Comparison of ENCODE assay signal across 12 mouse cellular contexts in the genomic region with DNA sequence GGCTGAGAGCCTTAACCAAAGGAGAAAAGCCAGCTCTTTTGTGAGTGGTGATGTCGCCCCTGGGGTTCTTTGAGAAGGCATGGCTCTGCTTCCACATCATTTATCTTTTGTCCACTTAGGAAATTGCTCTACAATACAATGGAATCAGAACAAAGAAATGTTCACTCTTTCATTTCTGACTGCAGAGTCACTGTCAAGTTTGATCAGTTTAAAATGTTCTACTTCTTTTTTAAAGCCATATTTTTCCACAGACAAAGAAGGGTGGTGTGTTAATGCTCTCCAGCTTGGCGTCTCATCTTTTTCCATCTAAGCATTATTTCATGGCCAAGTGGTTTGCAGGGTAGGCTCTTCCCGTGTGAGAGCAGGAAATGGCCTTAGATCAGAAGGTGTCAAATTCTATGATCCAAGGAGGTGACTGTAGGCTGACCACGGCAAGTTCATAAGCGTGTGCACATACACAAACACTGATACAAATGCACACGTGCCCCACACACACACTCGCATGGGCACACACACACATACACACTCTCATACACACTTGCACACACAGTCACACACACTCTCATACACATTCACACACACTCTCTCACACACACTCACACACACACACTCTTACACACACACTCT.
A peak's percentile ranks its signal among the peaks of the same experiment; 100 is the strongest.
DNase-seq lines count a peak whose midpoint lies in the region; ATAC-seq and TF ChIP-seq lines count a peak whose summit lies in the region.
"Had no signal": no experiment of that assay in that cellular context is flagged by ENCODE, and none has a peak within 500 bp of the region (broad histone marks: within the 10 kb centered on the region; RNA-seq: fewer than 3 reads in every experiment).

No protein-coding gene starts in this region.

- 72% methylated on average over 7 of the region's 7 CpGs for WGBS in forebrain, embryonic 10.5 days
- whole genome bisulfite sequencing in forebrain, embryonic 12.5 days: 56% methylated on average over 7 of the region's 7 CpGs
- WGBS in kidney, embryonic 15.5 days: 32% methylated on average over 7 of the region's 7 CpGs
- WGBS in liver, embryonic 13.5 days (ENCODE audit: insufficient replicate concordance): 39% methylated on average over 7 of the region's 7 CpGs
- WGBS in kidney, adult 2 months: 36% methylated on average over 7 of the region's 7 CpGs

- no peak overlapping the region for H3K4me2 ChIP-seq in forebrain, embryonic 12.5 days
- H3K4me2 ChIP-seq in kidney, embryonic 15.5 days: no peak overlapping the region
- peak overlapping the region; percentile 57 for H3K4me2 ChIP-seq in liver, embryonic 13.5 days
- H3K4me2 ChIP-seq: neural tube, embryonic 13.5 days had no signal

- DNase-seq in forebrain, embryonic 10.5 days (ENCODE audit: extremely low spot score, low spot score): peak; percentile 11
- DNase-seq in kidney, adult 9 months: no peak
- no peak for DNase-seq in liver, embryonic 13.5 days
- DNase-seq in cerebellum, postnatal 14 days: no peak
- no peak for DNase-seq in kidney, adult 2 months
- DNase-seq: lung, postnatal 14 days; thymus, postnatal 14 days had no signal

- no peaks in the 10 kb centered on the region for H3K9me3 ChIP-seq in forebrain, embryonic 10.5 days
- H3K9me3 ChIP-seq in forebrain, embryonic 12.5 days: no peaks in the 10 kb centered on the region
- no peaks in the 10 kb centered on the region for H3K9me3 ChIP-seq in kidney, embryonic 15.5 days (replicated peaks)
- no peaks in the 10 kb centered on the region for H3K9me3 ChIP-seq in liver, embryonic 13.5 days (replicated peaks)
- H3K9me3 ChIP-seq: neural tube, embryonic 13.5 days had no signal

- H3K27me3 ChIP-seq in forebrain, embryonic 10.5 days (ENCODE audit: poor library complexity, severe bottlenecking): no peaks in the 10 kb centered on the region
- no peaks in the 10 kb centered on the region for H3K27me3 ChIP-seq in forebrain, embryonic 12.5 days
- no peaks in the 10 kb centered on the region for H3K27me3 ChIP-seq in kidney, embryonic 15.5 days
- H3K27me3 ChIP-seq in liver, embryonic 13.5 days: 0 out of 2 replicates have a peak, but pooled peaks cover 2% of the 10 kb centered on the region
- no peaks in the 10 kb centered on the region for H3K27me3 ChIP-seq in kidney, adult 2 months (replicated peaks; ENCODE audit: control insufficient read depth, insufficient read depth, low read length)
- H3K27me3 ChIP-seq: neural tube, embryonic 13.5 days had no signal

- H3K4me3 ChIP-seq in forebrain, embryonic 10.5 days: no peak overlapping the region
- H3K4me3 ChIP-seq in forebrain, embryonic 12.5 days (replicated peaks): no peak overlapping the region
- H3K4me3 ChIP-seq in kidney, embryonic 15.5 days (replicated peaks): no peak overlapping the region
- H3K4me3 ChIP-seq in liver, embryonic 13.5 days (replicated peaks): peak overlapping the region; percentile 33; the same call in 1 of the 2 replicates
- H3K4me3 ChIP-seq in kidney, adult 2 months (ENCODE audit: insufficient read depth, low read depth, low read length): no peak overlapping the region
- H3K4me3 ChIP-seq: heart, adult 2 months; neural tube, embryonic 13.5 days had no signal

- peaks cover 17% of the 10 kb centered on the region for H3K4me1 ChIP-seq in forebrain, embryonic 10.5 days
- H3K4me1 ChIP-seq in forebrain, embryonic 12.5 days: peaks cover 9% of the 10 kb centered on the region
- H3K4me1 ChIP-seq in kidney, embryonic 15.5 days: 0 out of 2 replicates have a peak, but pooled peaks cover 3% of the 10 kb centered on the region
- H3K4me1 ChIP-seq in liver, embryonic 13.5 days (replicated peaks): peaks cover 59% of the 10 kb centered on the region
- H3K4me1 ChIP-seq in kidney, adult 2 months (ENCODE audit: control insufficient read depth, insufficient read depth, low read length): 0 out of 2 replicates have a peak, but pooled peaks cover 2% of the 10 kb centered on the region

- H3K9ac ChIP-seq in forebrain, embryonic 12.5 days: no peak overlapping the region
- H3K9ac ChIP-seq in kidney, embryonic 15.5 days: no peak overlapping the region
- H3K9ac ChIP-seq in liver, embryonic 13.5 days: peak overlapping the region; percentile 66
- H3K9ac ChIP-seq: neural tube, embryonic 13.5 days had no signal

- H3K36me3 ChIP-seq in forebrain, embryonic 10.5 days (replicated peaks): no peaks in the 10 kb centered on the region
- no peaks in the 10 kb centered on the region for H3K36me3 ChIP-seq in forebrain, embryonic 12.5 days (replicated peaks)
- H3K36me3 ChIP-seq in kidney, embryonic 15.5 days: no peaks in the 10 kb centered on the region
- H3K36me3 ChIP-seq in liver, embryonic 13.5 days: no peaks in the 10 kb centered on the region
- no peaks in the 10 kb centered on the region for H3K36me3 ChIP-seq in kidney, adult 2 months (ENCODE audit: control insufficient read depth, insufficient read depth, low read length)
- H3K36me3 ChIP-seq: neural tube, embryonic 13.5 days had no signal

- no peak for TF ChIP-seq CTCF in kidney, adult 2 months (conservative IDR thresholded peaks at IDR 0.05; ENCODE audit: insufficient read depth, insufficient read length, low read depth, low read length)

- TF ChIP-seq POLR2A in kidney, adult 2 months (IDR thresholded peaks at IDR 0.05; ENCODE audit: low read depth, low read length): no peak

- H3K27ac ChIP-seq in forebrain, embryonic 10.5 days: no peak overlapping the region
- no peak overlapping the region for H3K27ac ChIP-seq in forebrain, embryonic 12.5 days
- H3K27ac ChIP-seq in kidney, embryonic 15.5 days: peak overlapping the region; percentile 27; the same call in 1 of the 2 replicates
- H3K27ac ChIP-seq in liver, embryonic 13.5 days: peak overlapping the region; percentile 97
- no peak overlapping the region for H3K27ac ChIP-seq in kidney, adult 2 months (ENCODE audit: insufficient read depth, low read depth, low read length)
- H3K27ac ChIP-seq: heart, adult 2 months had no signal

- no peak for ATAC-seq in forebrain, embryonic 12.5 days (ENCODE audit: low FRiP score)
- ATAC-seq in kidney, embryonic 15.5 days (replicated peaks; ENCODE audit: low FRiP score): no peak
- ATAC-seq in activated CD4-positive, CD25-positive, alpha-beta regulatory T cell, adult 4 months: peak; percentile 18
- ATAC-seq in liver, embryonic 13.5 days (ENCODE audit: low read depth): no peak

Comparison
In these comparisons a context has a peak if more than half of its experiments do, and no peak if none do; other contexts are left out.
1. H3K27ac ChIP-seq: peak in kidney, embryonic 15.5 days (single experiment) and liver, embryonic 13.5 days (single experiment); none in forebrain, embryonic 10.5 days (single experiment), forebrain, embryonic 12.5 days (single experiment) and kidney, adult 2 months (single experiment).